Mouse (Mus musculus) bone marrow macrophage, adult 2 months (primary cell): ENCODE measurements around the gene Dtx4.

Experiments
- CTCF ChIP-seq: IDR thresholded peaks from 2 replicates; pipeline ENCODE4 v1.5.1; 2012; ENCODE audit warnings: low read depth, mild to moderate bottlenecking, low read length, moderate library complexity
- POLR2A ChIP-seq: IDR thresholded peaks from 2 replicates; pipeline ENCODE4 v1.6.1; 2012; ENCODE audit warnings: mild to moderate bottlenecking, low read depth, low read length, borderline replicate concordance

DNA sequence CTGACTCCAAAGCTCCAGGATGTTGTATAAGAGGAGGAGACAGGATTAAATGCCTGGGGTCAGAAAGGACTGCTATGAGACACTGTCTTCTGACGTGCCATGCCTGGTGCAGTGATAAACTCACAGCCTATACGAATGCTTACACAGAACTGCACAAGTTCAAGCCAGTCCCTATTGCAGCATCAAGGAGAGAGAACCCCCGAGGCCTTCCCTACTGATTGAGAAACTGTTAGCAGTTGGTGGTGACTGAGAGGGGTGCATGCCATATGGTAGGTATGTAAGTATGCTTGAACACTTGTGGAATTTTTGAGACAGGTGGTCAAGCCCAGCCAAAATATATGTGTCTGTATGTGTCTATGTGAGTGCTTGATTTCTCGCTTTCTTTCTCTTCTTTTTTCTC is 22.1 kb upstream of the Dtx4 start:
- no peak for TF ChIP-seq POLR2A
- no peak for TF ChIP-seq CTCF
